Mouse (Mus musculus) thymus, postnatal 36 days (tissue): ENCODE data around the gene Rab3c.

ENCODE experiments used
- DNase-seq, 2 experiments: peaks; one replicate each; pipeline ENCODE4 v3.0.0; 2022; ENCODE audit warnings: mixed read lengths in 2 of 2

The Rab3c gene

DNA sequence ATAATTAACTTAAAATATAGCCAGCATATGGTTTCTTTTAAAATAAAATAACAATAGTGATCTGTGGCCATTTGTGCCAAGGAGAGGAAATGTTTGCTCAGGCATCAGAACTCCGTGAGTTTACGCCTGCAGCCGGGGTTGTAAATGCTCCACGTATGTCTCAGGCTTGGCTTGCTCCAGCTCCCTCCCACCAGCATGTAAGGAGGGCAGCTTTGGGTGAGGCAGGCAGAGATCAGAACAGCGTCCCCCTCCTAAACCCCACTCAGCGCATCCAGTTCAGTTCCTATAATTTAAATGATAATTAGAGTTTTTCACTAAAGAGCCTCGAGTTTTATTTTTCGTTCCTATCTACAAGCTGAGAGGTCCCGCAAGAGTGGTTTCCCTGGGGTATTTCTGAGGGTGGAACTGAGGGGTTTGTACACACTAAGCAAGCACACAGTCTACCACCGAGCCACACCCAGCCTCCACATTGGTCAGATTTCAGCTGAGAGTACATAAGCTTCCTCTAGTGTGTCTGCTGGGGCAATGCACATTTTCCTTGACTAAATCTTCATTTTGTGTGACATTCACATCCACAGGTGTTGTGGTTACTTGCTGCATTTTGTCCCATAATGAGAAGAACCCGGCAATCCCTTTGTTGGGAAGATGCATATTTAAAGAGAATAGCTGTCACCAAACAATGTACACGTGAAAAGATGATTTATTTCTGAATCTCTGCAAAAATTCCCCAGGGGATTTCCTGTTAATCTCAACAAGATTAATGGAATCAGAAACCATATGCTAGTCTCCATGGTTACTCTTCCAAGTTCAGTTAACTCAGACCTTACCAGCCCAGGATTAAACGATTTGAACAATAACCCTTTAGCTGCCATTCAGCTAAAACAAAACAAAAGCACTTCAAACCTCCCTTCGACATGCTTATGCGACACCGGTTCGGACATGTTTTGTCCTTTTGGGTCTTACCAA, 186.8 kb downstream of the Rab3c start:
- DNase-seq = no peak

DNA sequence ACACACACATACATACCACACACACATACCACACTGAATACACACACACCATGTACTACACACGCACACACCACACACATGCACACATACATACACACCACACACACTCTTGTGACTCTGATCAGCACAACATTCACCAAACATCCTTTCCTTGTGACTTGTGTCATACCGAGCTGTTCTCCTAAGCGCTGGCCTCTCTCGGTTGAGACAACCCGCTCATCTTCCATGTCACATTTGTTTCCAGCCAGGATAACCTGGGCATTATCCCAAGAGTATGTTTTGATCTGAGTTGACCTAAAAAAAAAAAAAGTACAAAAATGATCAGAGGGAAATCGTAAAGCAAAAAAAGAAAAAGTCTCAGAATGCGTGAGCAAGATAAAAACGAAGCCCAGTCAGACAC, 196.8 kb downstream of the Rab3c start:
- DNase-seq = no peak

DNA sequence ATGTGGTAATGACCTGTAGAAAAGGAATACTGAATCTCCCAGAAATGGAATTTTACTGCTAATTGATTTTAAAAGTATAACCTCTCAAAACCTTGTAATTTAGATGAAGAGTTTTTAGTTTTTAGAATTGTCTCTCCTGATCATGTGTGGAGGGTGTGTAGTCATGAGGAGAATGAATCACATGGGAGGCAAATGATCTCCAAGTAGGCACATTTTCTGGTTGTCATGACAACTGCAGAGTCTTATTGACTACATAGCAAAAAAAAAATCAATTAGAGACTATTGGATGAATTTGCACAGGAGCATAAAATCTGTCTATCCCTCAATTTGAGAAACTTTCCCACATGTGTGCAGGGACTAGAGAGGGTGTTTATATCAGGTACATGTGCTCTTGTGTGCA, 199.6 kb downstream of the Rab3c start:
- DNase-seq = no peak

DNA sequence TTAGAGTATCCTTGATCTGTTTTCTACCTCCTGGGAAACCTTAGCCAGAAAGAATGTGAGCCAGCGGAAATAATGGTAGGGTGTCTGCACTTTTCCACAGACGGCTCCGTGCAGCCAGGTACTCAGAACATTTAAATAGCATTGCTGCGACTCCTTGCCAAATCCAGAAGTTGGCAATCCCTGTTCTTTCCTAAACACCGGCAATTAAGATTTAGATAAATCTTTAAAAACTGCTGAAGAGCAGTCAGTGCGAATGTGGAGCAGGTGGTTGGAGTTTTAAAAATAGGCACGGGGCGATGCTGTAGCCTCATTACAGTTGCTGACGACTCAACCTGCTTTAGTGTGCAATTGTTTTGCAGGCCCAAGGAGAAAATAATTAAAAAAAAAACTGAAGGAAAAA, 205.2 kb downstream of the Rab3c start:
- no peak for DNase-seq

DNA sequence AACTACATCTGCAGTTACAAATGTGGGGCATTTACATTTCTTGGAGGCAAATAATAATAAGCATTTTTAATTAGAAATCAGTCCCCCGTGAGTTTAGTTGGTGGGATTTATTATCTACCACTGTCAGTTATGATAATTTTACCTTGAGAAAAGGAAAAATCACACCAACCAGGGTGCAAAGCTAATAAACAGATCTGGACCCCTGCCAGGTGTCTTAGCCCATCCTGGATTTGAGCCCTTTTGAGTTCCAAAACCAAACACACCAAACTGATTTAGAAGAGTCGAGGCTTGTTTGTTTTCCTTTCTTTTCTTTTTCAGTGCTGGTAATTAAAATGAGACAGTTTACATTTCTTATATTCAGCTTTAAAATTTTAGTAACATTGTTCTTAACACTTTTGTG, 206.6 kb downstream of the Rab3c start:
- no peak for DNase-seq

DNA sequence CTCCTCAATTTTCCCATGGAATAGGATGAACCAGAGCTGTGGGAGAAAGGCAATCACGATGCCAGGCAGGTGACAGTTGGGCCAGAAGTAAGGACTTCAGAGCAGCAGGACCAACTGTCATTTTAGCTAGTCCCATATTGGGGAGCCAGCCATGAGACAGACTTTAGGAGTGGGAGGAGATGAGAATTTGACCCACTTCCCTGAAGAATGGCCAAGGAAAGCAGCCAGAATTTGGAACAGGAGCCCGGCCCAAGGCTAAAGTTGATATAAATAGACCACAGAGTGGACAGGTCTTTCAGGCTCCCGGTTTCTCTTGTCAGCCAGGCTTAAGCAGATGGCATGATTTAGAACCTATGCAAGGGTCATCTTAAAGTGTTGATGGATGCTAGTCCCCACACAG, 213.6 kb downstream of the Rab3c start:
- no peak for DNase-seq

DNA sequence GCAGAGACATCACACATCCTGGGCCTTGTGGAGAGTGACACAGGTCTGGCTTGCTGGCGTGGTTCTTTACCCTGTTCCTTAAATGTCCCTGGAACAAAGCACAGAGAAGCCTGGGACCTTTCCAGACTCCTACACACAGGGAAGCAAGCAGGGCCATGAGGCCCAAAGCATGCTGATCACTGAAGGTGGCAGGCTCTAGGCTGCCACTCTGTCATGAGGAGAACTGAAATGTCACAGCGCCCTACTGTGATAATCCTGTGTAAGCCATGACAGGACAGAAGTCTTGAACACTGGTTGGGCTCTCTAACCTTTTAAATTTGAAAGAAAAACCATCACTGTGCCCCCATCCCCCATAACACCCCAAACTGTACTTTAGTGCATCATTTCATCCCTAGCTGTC, 214.1 kb downstream of the Rab3c start:
- DNase-seq = no peak

DNA sequence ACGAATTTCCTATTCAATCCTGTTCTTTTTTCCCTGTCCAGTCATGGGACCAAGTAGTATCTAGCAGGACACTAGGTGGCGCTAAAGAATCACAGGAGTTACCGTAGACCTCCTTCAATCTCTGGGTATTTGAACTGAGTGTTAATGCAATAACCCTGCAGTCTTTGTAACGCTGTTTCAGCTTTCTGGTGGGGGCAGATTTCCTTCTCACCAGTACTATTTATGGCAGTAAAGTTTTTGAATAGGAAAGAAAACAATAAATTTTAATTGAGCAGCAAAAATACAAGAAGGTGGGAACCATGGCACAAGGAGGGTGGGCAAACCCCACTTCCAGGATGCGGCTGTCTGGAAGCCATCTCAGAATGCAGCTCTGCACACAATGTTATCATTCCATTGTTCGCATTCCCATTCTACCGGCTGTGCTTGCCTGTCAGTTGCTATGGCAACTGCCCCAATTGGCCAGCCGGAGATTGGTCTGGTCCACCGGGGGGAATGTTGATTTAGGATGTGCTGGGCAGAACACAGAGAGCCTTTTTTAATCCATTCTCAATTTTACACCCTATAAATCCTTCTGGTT, 217.9 kb downstream of the Rab3c start:
- peak in 1 of 2 experiments; percentile 6 for DNase-seq

DNA sequence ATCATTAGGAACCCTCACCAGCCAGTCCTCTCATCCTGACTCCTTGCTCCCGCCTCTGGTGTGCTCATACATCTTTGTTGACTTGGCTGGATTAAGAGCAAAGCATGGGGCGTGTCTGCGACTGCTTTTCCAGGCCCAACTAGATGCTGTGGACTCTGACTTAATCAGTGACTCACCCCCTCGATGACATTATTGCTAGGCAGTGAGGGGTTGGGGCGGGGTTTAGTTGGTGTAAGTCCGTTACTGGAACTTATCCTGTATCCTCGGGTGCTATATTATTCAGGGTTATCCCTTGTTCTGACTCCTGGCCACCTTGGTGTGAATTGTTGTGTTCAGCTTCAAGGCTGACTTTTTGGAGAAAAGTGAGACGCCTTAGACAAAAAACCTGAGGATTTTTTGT, 218.5 kb downstream of the Rab3c start:
- DNase-seq = no peak

DNA sequence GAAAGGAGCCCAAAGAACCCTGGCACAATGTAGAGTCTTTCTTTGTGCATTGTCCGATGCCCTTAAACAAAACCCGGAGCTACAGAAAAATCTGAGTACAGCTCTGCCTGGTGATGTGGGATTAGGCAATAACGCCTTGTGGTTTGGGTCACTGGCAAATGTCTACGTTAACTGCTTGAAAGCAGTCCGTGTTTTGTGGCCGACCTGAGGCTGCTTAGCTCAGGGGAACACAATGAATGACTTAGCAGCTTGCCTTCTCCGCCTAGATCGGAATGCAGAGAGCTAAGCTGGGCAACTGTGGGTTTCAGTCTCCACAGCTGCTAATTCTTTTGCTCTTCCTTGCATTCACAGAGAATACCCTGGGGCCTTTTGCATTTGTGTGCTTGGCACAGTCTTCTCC, 226.3 kb downstream of the Rab3c start:
- no peak for DNase-seq

DNA sequence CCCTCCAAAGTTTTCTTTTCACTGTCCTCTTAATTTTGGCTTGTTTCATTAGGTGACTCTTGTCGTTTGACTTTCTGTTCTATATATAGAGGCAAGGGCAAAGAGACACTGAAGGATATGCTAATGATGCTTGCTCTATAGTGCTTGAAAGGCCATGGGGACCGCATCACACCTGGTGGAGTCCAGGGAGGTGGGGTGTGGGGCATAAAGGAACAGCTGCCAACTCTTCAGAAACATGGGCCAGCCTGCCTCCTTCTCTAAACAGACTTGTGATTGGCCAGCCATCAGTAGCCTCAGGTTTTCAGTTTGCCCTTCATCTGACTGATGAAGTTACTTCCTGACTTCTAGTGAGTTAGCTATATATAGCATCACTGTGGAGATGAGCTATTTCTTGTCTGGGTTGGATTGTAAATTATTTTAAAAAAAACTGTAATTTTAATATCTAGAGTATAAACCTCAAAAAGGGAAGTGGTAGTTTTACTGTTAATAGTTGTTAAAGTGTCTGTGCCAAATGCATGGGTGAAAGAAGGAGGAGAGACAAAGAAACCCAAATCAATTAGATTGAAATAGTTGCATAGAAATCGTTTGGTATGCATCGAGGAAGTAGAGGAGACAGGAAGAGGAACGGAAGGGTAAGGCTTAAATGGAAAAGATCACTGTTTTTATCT, 231.9 kb downstream of the Rab3c start:
- peak in 1 of 2 experiments; percentile 19 for DNase-seq

DNA sequence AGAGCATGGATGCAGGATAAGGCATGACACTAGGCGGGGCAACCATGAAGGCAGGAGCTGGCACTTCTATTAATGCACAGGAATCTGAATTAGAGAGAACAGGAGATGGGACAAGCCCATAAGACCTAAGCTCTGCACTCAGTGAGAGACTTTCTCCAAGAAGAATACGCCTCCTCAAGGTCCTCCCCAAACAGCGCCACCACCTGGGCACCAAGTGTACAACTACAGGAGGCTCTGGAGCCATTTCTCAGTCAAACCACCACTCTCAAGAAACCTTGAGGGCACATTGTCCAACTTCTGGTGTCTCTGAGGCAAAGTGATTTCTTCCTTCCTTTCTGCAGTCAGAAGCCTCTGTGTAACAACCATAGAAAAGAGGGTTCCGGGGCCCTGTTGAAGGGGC, 236.4 kb downstream of the Rab3c start:
- no peak for DNase-seq

DNA sequence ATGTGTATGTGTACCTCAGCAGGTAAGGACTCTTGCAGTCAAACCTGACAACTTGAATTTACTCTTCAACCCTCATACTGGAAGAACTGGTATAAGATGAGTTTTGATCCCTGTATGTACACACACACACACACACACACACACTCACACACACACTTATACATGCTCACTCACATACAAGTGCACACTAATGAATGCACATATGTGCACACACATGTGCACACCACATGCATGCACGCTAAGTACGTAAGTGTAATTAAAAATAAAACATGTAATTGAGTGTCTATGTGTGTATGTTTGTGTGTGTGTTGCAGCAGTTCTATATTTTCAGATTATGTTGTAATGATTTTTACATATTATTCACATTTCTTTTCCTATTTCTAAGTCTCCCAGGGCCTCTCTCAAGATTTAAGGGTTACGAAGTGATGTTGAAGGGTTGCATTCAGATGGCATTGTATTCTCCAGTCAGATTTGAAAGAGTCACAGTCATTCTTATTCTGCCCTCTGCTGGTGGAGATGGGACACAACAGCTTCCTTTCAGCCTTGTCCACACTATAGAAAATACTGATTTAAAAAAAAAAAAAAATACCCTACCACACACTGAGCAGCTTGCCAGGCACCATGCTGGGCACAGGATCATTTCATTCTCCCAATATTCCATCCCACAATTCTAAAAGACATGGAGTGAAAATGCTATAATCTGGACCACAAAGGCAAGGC, 240.9 kb downstream of the Rab3c start:
- no peak for DNase-seq

DNA sequence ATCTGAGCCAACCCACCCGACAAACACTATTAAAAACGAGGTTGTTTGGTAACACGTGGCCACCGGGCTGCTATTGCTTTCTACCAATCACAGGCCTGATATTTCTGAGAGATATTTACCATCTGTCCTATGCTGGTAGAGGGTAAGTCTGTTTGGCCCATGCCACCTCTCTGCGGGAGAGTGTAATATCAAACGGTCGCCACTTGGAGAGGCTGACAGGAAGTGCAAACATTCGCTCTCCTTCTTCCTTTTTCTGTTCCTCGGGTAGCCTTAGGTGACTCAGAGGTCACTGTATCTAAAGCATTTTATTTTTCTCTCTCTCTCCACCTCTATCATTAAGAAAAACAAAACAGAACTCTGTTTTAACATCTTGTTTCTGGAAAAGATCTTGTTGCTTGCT, 241.6 kb downstream of the Rab3c start:
- DNase-seq = no peak

DNA sequence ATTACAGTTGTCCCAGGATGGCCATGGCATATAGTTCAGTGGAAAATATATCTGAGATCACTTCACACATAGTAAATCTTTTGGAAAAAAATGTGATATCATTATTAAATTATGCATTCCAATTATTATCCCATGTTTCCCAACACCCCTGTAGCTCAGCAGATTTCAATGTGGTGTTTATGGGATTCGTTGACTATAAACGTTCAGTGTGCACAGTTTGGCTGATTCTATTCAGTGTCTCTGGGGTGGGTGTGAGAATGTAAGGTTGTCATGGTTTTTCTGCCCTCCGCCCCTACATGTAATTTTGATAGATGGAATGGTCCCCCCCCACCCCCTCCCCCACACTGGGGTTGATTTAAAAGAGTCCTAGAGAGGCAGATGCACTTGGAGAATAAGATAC, 242.3 kb downstream of the Rab3c start:
- DNase-seq = no peak

DNA sequence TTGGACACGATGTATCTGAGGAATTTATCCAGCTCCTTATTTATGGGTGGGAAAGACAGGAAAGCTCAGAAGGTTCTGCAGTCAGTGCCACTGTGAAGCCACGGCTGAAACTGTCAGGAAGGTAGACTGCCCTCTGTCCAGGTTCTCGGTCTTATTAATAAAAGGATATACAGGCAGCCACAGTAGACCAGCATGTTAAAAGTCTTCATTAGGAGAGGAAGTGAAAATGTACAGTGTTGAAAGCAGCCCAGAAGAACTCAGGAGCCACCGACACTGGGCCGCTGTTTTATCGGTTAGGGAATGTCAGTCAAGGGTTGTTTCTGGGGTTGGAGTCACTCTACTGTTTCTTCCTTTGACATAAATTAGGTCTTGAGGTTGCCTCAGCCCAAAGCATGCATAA, 245.9 kb downstream of the Rab3c start:
- no peak for DNase-seq

DNA sequence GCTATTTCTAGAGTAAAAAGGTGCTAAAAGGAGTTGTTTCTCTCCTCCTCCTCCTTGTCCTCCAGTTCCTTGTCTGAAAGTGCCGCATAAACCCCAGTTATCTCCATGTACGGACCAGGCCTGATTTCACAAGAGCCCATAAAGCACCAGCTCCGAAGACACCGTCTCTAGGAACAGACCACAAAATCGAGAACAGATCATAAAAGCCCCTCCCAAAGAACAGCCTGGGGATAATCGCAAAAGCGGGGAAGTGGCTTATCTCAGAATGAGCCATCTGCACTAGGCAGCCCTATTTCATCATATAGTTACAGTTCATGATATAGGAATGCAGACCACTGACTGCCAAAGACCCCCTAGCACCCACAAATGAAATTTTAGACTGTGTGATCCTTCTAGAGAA, 246.8 kb downstream of the Rab3c start:
- no peak for DNase-seq

DNA sequence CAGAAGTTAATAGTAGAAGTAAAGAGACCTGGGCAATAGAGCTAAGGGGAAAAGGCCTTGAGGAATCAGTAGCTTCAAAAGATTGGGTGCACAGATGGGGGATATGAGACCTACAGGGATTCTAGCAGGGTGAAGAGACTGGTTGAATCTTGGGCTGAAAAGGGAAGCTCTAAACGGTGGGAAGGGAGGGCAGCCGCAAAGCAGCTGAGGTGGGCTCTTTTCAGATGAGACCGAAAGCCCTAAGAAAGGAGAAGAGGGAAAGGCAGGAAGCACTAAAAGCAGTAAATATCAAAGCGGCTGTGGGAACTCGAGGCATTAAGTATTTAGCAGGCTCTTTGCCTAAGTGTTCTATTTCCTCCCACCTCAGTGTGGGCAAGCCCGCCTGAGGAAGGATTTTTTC, 248.9 kb downstream of the Rab3c start:
- no peak for DNase-seq

DNA sequence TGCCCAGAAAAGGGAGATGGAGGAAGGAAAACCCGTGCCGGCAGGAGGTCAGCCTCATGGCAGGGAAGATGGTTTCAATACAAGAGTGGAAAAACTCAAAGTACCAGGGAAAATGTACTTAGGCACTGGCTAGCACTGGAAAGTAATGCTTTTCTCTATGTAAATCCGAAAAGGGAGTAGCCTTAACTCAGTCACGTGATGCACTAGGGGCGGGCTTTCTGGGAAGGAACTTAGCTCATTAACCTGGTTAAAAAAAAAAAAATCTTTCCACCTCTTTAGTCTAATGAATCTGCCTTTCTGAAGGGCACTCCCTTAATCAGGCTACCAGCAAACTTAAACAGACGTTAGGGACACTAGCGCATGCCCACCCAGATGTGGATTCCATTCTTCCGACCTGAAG, 249.7 kb downstream of the Rab3c start:
- DNase-seq = no peak

DNA sequence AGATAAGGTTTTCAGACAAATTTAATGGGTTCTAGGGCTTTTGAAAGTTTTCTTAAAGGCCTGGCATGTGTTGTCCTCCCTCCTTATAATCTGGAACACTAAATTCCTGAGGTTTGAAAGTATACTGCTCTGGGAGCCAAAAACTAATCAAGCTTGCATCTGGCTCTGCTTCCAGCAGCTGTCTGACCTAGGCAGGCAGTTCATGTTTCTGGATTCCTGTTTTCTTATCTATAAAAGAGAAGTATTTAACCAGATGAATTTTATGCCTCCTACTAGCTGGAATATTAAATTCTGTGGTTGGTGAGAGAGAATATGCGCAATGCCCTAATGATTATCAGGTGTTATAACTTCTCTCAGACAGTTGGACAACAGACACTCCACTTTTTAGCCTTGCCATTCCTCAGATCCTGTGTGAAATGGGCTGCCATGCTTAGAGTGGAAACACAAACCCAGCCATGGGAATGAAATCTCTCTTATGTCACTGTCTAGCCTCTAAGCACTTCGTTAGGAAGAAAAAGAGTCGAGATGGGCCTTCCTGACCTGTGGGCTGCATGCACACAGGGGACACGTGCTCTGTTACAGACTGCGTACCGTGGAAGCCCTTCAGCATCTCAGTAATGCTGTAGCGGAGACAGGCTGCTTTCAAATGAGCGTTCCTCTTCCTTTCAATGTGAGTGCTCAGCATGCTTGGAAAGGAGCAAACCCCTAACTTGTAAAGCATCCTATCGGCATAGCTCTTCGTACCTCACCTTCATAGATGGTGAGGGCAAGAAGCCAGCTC, 256.2 kb downstream of the Rab3c start:
- DNase-seq = no peak

DNA sequence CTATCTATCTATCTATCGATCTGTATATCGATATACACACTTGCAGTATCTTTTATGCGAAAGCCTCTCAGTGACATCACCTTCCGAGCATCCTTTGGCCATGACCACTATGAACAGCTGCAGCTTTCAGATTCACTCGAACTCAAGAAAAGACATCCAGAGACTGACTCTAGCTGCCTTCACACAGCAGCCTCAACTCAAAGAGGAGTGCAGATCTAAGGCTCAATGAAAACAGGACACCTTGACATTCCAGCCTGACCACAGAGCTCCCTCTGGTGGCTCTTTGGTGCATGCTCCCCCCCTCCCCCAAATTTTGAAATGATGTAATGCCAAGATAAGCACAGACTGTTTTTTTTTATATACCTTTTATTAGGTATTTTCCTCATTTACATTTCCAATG, 257.8 kb downstream of the Rab3c start:
- DNase-seq = no peak

DNA sequence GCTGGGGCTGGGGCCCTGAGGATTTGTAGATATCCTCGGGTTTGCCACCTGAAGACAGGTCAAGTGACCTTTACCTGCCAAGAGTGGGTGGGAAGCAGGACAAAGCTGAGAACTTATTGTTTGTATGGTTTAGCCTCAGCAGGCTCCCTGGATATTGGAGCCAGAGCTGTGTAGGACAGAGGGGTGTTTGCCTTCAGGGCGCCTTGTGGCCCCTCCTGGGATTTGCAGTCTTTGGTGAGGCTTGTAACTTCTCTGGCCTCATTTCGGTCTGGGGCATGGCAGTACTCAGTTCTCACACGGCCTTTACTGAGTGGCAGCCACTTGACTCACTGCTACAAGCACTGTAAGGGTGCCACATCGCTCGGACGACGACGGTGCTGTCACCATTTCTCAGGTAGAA, 261.0 kb downstream of the Rab3c start:
- DNase-seq = no peak
